Mouse (Mus musculus) lung, embryonic 16.5 days (tissue): ENCODE measurements around the gene Vasp. TPM values are rescaled to one million over a fixed set of nuclear protein-coding genes. Genes with fewer than 3 reads are reported as not detected.

Experiments
- ATAC-seq: fragments of 200-750 bp; cut with Nextera tagmentation; 2 replicates; pipeline ENCODE4 v1.8.0; 2017; ENCODE audit warnings: low read depth, mild to moderate bottlenecking, moderate library complexity
- H3K27ac ChIP-seq: fragments of 300-500 bp; sonication (generic); 2 replicates; pipeline ENCODE4 v1.5.1; 2014; ENCODE audit warnings: mild to moderate bottlenecking, control low read depth, low read length
- H3K27me3 ChIP-seq: fragments of 300-500 bp; sonication (generic); 2 replicates; pipeline ENCODE4 v1.6.1; 2014; ENCODE audit warnings: low read depth, low read length, mixed read lengths; ENCODE audit not compliant: control insufficient read depth, insufficient read depth
- H3K36me3 ChIP-seq: fragments of 300-500 bp; sonication (generic); 2 replicates; pipeline ENCODE4 v1.6.1; 2014; ENCODE audit warnings: low read length; ENCODE audit not compliant: control insufficient read depth, insufficient read depth
- H3K4me1 ChIP-seq: fragments of 300-500 bp; sonication (generic); replicated peaks from 2 replicates; pipeline ENCODE4 v1.6.1; 2014; ENCODE audit warnings: low read length, mixed read lengths; ENCODE audit not compliant: control insufficient read depth, insufficient read depth
- H3K4me2 ChIP-seq: fragments of 300-500 bp; sonication (generic); 2 replicates; pipeline ENCODE4 v1.6.1; 2014; ENCODE audit warnings: low read depth, low read length, control low read depth
- H3K4me3 ChIP-seq: fragments of 300-500 bp; sonication (generic); 2 replicates; pipeline ENCODE4 v1.5.1; 2014; ENCODE audit warnings: mild to moderate bottlenecking, low read length, control low read depth
- H3K9ac ChIP-seq: fragments of 300-500 bp; sonication (generic); 2 replicates; pipeline ENCODE4 v1.6.1; 2014; ENCODE audit warnings: low read length, control low read depth
- H3K9me3 ChIP-seq: fragments of 300-500 bp; sonication (generic); 2 replicates; pipeline ENCODE4 v1.6.1; 2016; ENCODE audit warnings: low read length; ENCODE audit not compliant: control insufficient read depth
- WGBS: fragments of 180-500 bp; shearing (Covaris S2); extraction: QIAGEN DNeasy Blood & Tissue Kit; methylation state at CpG from one replicate; pipeline ENCODE4 v1.1.7; 2014; 5-methylcytosine and 5-hydroxymethylcytosine counted together
- polyA plus RNA-seq: library from polyadenylated mRNA; unstranded; fragments of >200 nt; fragmentation: Nextera tagmentation; extraction: Ambion mirVana; gene quantifications from 2 replicates; pipeline ENCODE4 v1.2.1, GENCODE M21; 2015

Vasp gene
- polyA plus RNA-seq, 1 experiment from 2014 or later, result 103 TPM

DNA sequence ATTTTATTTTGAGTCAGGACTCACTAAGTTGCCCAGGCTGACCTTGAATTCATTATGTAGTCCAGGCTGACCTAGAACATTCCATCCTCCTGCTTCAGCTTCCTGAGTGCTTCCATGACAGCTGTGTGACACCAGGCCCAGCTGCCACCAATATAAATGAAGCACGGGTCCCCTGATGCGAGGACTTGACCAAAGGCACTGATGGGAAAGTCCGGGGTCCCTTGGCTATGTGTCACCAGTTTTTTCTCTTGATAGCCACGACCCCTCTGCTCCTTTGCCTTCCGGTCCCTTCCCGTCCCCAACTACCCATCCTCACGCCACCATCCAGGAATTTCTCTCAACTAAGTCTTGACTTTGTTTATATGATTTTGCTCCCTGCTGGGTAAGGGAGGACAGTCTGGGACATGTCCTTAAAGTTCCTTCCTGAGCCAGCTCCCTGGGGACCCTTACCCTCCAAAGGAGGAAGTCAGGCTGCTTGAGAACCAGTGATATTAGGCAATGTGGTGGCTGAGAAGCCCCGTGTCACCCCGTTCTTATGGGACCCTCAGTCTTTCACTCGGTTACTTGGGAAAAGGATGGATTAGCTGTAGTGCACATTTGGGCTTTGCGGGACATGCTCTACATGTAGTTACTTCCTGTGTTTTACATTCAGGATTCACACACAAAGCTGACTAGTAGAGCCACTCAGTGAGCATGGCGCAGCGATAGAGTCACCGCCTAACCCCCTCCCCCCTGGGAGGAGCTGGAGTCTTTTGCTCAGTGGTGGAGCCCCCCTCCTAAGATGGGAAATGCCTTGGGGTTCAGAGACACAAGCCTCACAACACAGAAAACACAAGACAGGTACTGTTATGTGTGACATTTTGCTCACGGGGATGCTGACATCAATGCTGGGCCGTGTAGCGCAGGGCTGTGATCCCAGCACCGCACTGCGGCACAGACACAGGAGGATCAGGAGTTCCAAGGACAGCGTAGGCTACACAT is 44.5 kb downstream of the Vasp start:
- Histone ChIP-seq H3K27ac (peak overlapping the region; percentile 94), H3K9me3 (no peaks in the 10 kb centered on the region), H3K4me1 (peaks cover 16% of the 10 kb centered on the region), H3K4me2 (peak overlapping the region; percentile 77), H3K9ac (peak overlapping the region; percentile 81), H3K27me3 (no peaks in the 10 kb centered on the region), H3K4me3 (peak overlapping the region; percentile 71), H3K36me3 (no peaks in the 10 kb centered on the region)
- ATAC-seq, result peak; percentile 19
- 11% methylated on average over 20 of the region's 20 CpGs for WGBS

- Histone ChIP-seq H3K9ac (no peak overlapping the region), H3K27me3 (no peaks in the 10 kb centered on the region), H3K4me1 (peaks cover 12% of the 10 kb centered on the region), H3K4me2 (no peak overlapping the region), H3K9me3 (no peaks in the 10 kb centered on the region), H3K27ac (no peak overlapping the region), H3K4me3 (no peak overlapping the region), H3K36me3 (no peaks in the 10 kb centered on the region)
- no peak for ATAC-seq
- WGBS, result 66% methylated on average over 4 of the region's 4 CpGs
Measured at GRCm38 (mm10) chr7:19224933-19225332, 46.7 kb downstream of the Vasp start.

DNA sequence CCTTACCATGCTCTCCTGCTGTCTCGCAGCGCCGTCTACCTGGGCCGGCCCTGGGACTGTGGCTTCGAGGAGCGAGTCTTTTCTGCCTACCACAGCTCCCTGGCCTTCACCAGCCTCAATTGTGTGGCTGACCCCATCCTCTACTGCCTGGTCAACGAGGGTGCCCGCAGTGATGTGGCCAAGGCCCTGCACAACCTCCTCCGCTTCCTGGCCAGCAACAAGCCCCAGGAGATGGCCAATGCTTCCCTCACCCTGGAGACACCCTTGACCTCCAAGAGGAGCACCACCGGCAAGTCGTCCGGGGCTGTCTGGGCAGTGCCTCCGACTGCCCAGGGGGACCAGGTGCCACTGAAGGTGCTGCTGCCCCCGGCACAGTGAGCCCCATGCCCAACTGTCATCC is 48.7 kb downstream of the Vasp start:
- Histone ChIP-seq H3K4me1 (peaks cover 7% of the 10 kb centered on the region), H3K4me2 (no peak overlapping the region), H3K27ac (no peak overlapping the region), H3K9me3 (no peaks in the 10 kb centered on the region), H3K9ac (no peak overlapping the region), H3K36me3 (no peaks in the 10 kb centered on the region), H3K4me3 (no peak overlapping the region), H3K27me3 (no peaks in the 10 kb centered on the region)
- WGBS, result 89% methylated on average over 14 of the region's 14 CpGs
- no peak for ATAC-seq

GRCm38 (mm10) chr7:19222189-19222588 is 49.4 kb downstream of the Vasp start:
- H3K27me3 ChIP-seq, result no peaks in the 10 kb centered on the region
- H3K27ac ChIP-seq, result no peak overlapping the region
- ATAC-seq, result no peak
- no peaks in the 10 kb centered on the region for H3K9me3 ChIP-seq
- 91% methylated on average over 16 of the region's 16 CpGs for WGBS
- H3K36me3 ChIP-seq, result no peaks in the 10 kb centered on the region
- H3K4me2 ChIP-seq, result no peak overlapping the region
- peaks cover 11% of the 10 kb centered on the region for H3K4me1 ChIP-seq
- no peak overlapping the region for H3K9ac ChIP-seq
- no peak overlapping the region for H3K4me3 ChIP-seq

DNA sequence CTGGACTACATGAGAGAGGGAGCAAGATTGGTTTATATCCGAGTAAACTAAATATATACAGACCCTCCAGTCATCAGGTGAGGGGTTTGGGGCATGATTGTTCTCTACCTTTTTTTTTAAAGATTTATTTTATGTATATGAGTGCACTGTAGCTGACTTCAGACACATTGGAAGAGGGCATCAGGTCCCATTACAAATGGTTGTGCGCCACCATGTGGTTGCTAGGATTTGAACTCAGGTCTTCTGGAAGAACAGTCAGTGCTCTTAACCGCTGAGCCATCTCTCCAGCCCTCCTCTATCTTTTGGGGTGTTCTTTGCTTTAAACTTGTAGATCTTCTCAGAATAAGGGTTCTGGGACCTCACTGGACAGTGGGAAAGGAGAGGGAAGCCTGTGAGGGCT is 51.6 kb downstream of the Vasp start:
- Histone ChIP-seq H3K36me3 (no peaks in the 10 kb centered on the region), H3K4me3 (no peak overlapping the region), H3K9ac (no peak overlapping the region), H3K27ac (no peak overlapping the region), H3K4me1 (peaks cover 5% of the 10 kb centered on the region; the same call in 1 of the 2 replicates), H3K4me2 (no peak overlapping the region), H3K27me3 (no peaks in the 10 kb centered on the region), H3K9me3 (no peaks in the 10 kb centered on the region)
- ATAC-seq, result no peak
- WGBS, result 69% methylated on average over 3 of the region's 3 CpGs

DNA sequence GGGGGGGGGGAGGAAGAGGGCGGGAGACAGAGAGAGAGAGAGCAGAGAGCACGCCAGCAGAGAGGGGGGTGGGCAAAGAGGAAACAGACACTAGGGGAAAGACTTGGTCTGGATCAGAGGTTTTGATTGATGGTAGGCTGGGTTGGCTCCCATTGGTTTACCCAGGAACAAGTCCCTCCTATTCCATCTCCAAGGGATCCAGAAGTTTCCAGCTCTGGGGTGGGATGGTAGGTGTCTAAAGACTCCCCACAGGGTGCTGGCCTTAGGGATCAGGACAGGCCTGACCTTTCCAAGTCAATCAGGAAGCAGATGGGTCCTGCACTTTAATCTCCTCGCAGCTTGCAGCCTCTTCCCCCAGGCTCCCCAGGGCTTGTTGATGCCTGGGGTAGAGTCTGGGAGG is 53.7 kb downstream of the Vasp start:
- Histone ChIP-seq H3K4me2 (no peak overlapping the region), H3K27ac (no peak overlapping the region), H3K9me3 (no peaks in the 10 kb centered on the region), H3K27me3 (no peaks in the 10 kb centered on the region), H3K9ac (no peak overlapping the region), H3K4me3 (no peak overlapping the region), H3K4me1 (peaks cover 5% of the 10 kb centered on the region; the same call in 1 of the 2 replicates), H3K36me3 (no peaks in the 10 kb centered on the region)
- peak; percentile 53 for ATAC-seq
- WGBS, result 3% methylated on average over 2 of the region's 3 CpGs

GRCm38 (mm10) chr7:19217492-19217891 is 54.1 kb downstream of the Vasp start:
- H3K36me3 ChIP-seq, result no peaks in the 10 kb centered on the region
- H3K4me1 ChIP-seq, result peaks cover 5% of the 10 kb centered on the region; the same call in 1 of the 2 replicates
- no peaks in the 10 kb centered on the region; the same call in 1 of the 2 replicates for H3K27me3 ChIP-seq
- no peak overlapping the region for H3K9ac ChIP-seq
- WGBS, result 38% methylated on average over 5 of the region's 5 CpGs
- no peak for ATAC-seq
- H3K9me3 ChIP-seq, result no peaks in the 10 kb centered on the region
- no peak overlapping the region for H3K27ac ChIP-seq
- no peak overlapping the region for H3K4me2 ChIP-seq
- H3K4me3 ChIP-seq, result no peak overlapping the region

GRCm38 (mm10) chr7:19214940-19215339 is 56.7 kb downstream of the Vasp start:
- WGBS, result 55% methylated on average over 9 of the region's 9 CpGs
- no peaks in the 10 kb centered on the region for H3K36me3 ChIP-seq
- H3K4me1 ChIP-seq, result peaks cover 5% of the 10 kb centered on the region; the same call in 1 of the 2 replicates
- H3K27me3 ChIP-seq, result no peaks in the 10 kb centered on the region; the same call in 1 of the 2 replicates
- no peak overlapping the region for H3K9ac ChIP-seq
- no peak overlapping the region for H3K4me2 ChIP-seq
- no peak overlapping the region for H3K27ac ChIP-seq
- no peak overlapping the region for H3K4me3 ChIP-seq
- H3K9me3 ChIP-seq, result no peaks in the 10 kb centered on the region
- ATAC-seq, result no peak

- ATAC-seq, result no peak
- peaks cover 5% of the 10 kb centered on the region; the same call in 1 of the 2 replicates for H3K4me1 ChIP-seq
- H3K9me3 ChIP-seq, result no peaks in the 10 kb centered on the region
- no peak overlapping the region for H3K4me3 ChIP-seq
- no peak overlapping the region for H3K4me2 ChIP-seq
- H3K27ac ChIP-seq, result no peak overlapping the region
- no peak overlapping the region for H3K9ac ChIP-seq
- no peaks in the 10 kb centered on the region; the same call in 1 of the 2 replicates for H3K27me3 ChIP-seq
- no peaks in the 10 kb centered on the region for H3K36me3 ChIP-seq
- 68% methylated on average over 7 of the region's 7 CpGs for WGBS
Measured at GRCm38 (mm10) chr7:19214369-19214768, 57.2 kb downstream of the Vasp start.
